Mouse (Mus musculus): ENCODE data around the gene Schip1.

Gene Schip1

GRCm38 (mm10) chr3:68271881-68272280 is 207.3 kb downstream of the Schip1 start:
- no peak for DNase-seq (ENCODE audit: low spot score)

GRCm38 (mm10) chr3:68282844-68283594 is 218.4 kb downstream of the Schip1 start:
- DNase-seq (ENCODE audit: low spot score) = no peak

GRCm38 (mm10) chr3:68283595-68283991 is 219.0 kb downstream of the Schip1 start:
- no peak for DNase-seq (ENCODE audit: low spot score)

GRCm38 (mm10) chr3:68284500-68284899 is 219.9 kb downstream of the Schip1 start:
- DNase-seq (ENCODE audit: low spot score) = no peak

DNA sequence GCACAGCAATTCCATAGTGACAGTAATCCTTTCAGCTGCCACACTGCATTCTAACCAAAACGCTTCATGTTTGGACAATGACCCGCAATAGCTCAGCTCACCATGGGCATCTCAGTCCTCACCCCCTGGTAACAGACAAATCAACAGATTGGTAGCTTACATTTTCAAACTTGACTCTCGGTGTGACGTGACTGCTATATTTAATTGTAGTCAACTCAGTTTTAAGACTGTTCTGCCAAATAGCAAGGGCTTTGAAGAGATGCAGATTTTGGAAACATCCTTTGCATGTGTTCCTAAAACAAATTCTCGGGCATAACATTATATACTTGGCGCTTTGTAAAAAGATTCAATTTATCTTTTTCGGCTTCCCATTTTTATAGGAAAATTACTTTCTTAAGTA is 232.2 kb downstream of the Schip1 start:
- DNase-seq (ENCODE audit: low spot score) = no peak

DNA sequence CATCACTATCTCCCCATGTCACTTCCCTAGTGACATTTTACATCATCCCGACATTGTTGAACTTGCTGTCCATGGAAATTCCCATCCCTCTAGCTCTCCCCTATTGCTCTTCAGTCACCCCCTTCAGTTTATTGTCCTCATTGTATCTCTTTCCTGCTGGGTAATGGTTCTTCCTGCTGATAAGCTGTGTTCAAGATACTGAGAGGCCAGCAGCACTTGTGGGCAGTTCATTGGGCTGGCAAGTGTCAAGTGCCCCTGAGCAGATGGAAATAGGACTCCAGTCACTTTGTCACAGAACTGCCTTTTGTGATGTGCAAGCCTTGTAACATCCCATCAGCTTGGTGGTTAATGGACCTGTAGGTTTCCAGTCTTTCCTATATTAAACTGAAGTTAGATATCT is 241.0 kb downstream of the Schip1 start:
- DNase-seq (ENCODE audit: low spot score) = no peak

DNA sequence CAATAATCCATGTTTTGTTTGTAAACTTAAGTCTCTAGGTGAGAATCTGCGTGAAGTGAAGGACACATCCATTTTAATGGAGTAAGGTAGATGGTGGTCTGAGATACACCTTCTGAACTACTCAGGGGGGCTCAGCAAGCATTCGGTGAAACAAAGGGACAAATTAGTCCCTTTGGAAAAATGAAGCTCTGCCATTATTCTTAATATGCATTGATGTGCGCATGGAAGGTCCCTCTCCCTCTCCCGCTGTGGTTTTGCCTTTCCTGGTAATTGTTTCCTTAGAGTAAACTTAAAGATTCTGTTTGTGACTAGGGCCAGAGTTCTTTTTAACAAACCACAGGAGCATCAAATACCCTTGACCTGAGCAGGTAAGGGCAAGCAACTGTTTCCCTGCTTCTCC is 242.1 kb downstream of the Schip1 start:
- no peak for DNase-seq (ENCODE audit: low spot score)

DNA sequence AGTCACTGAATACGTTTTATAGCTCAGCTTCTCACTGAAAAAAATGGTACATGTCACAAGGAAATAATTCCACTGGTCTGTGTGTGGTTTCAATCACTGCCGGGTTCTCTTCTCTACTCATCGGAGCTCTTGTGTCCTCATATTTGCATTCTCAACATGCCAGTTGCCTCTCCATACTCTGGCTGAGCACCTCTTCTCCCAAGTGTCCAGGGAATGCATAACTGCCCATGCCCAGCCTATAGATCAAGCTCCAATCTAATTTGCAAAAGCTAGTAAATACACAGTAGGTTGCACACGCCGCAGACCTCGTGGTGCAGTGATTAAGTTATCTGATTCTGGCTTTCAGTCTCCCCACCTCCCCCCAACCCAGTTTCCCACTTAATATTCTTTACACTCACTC is 261.0 kb downstream of the Schip1 start:
- DNase-seq (ENCODE audit: low spot score) = no peak

GRCm38 (mm10) chr3:68332515-68332914 is 267.9 kb downstream of the Schip1 start:
- DNase-seq (ENCODE audit: low spot score) = no peak

DNA sequence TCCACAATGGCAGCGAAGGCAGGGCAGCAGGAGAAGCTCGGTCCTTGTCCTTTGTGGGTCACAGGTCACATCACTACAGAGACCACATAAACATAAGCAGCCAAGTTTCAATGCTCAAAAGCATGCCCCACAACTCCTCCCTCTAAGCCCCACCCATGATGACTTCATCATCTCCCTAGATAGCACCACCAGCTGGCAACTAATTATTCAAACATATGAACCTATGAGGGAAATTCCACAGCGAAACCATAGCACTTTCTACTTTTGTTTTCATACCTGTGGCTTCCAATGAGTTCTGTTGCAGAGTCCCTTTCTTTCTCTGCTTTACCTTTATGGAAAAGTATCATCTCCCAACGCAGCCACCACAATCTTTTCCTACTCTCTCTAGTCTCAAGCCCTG is 270.9 kb downstream of the Schip1 start:
- no peak for DNase-seq (ENCODE audit: low spot score)

- no peak for DNase-seq (ENCODE audit: low spot score)
Observed at GRCm38 (mm10) chr3:68350624-68351023, 286.0 kb downstream of the Schip1 start.

- DNase-seq (ENCODE audit: low spot score) = no peak
Observed at GRCm38 (mm10) chr3:68351461-68351860, 286.9 kb downstream of the Schip1 start.

DNA sequence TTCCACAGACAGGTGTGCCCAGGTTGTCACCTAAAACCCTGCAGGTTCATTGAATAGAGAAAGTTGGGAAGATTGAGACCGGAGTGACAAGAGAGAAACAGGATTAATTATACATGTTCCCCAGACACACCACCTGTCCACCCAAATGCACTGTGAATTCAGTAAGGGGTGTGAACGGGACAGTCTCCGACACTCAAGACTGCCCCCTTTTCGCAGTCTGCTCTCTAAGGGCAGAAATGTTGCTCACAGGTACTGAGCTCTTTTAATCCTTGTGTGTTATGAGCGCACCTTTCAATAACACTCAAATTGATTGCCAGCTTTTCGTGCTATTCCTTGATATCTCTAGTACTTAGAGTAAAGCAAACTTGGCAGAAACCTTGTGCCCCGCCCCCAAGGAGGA is 288.4 kb downstream of the Schip1 start:
- no peak for DNase-seq (ENCODE audit: low spot score)

GRCm38 (mm10) chr3:68353492-68353891 is 288.9 kb downstream of the Schip1 start:
- DNase-seq (ENCODE audit: low spot score) = no peak

GRCm38 (mm10) chr3:68356516-68356915 is 291.9 kb downstream of the Schip1 start:
- no peak for DNase-seq (ENCODE audit: low spot score)

GRCm38 (mm10) chr3:68368029-68368428 is 303.4 kb downstream of the Schip1 start:
- no peak for DNase-seq (ENCODE audit: low spot score)

GRCm38 (mm10) chr3:68372925-68373324 is 308.3 kb downstream of the Schip1 start:
- no peak for DNase-seq (ENCODE audit: low spot score)

DNA sequence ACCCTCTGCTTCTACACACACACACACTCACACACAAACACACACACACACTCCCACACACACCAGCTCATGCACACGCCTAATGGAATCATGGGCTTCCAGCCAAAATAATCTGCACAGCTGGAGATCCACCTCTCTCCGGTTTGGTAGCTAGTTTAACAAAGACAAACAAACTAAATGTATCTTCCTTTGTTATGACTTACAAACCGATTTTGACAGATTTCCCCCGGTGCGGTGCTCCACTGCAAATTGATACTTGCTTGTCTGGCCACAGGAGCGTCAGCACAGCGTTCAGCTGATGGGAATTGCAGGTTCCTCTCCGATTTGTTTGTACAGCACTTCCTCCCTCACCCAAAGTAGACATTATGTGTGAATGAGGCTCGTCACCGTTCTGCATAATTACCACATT is 310.5 kb downstream of the Schip1 start:
- DNase-seq (ENCODE audit: low spot score) = no peak

GRCm38 (mm10) chr3:68377452-68378198 is 313.0 kb downstream of the Schip1 start:
- no peak for DNase-seq (ENCODE audit: low spot score)

- DNase-seq (ENCODE audit: low spot score) = no peak
Observed at GRCm38 (mm10) chr3:68378799-68379198, 314.2 kb downstream of the Schip1 start.

- no peak for DNase-seq (ENCODE audit: low spot score)
Observed at GRCm38 (mm10) chr3:68379242-68379641, 314.6 kb downstream of the Schip1 start.

GRCm38 (mm10) chr3:68383672-68384071 is 319.1 kb downstream of the Schip1 start:
- no peak for DNase-seq (ENCODE audit: low spot score)

DNA sequence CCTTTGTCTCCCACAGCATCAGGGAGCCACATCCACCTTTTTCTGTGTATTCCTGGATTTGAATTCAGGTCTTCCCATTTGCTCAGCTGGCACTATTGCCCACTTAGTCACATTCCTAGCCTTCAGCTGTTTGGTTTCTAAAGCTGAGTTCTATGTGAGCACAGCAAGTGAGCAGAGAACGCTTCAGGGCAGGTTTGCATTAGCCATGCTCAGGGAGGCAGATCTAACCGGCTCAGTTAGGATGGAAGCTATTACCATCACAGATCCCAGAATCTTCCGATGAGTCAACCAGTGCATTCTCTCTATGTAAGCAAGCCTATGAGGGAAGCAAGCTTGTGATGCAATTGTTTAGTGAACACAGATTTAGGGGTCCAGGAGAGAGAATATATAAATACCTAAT is 320.9 kb downstream of the Schip1 start:
- no peak for DNase-seq (ENCODE audit: low spot score)

DNA sequence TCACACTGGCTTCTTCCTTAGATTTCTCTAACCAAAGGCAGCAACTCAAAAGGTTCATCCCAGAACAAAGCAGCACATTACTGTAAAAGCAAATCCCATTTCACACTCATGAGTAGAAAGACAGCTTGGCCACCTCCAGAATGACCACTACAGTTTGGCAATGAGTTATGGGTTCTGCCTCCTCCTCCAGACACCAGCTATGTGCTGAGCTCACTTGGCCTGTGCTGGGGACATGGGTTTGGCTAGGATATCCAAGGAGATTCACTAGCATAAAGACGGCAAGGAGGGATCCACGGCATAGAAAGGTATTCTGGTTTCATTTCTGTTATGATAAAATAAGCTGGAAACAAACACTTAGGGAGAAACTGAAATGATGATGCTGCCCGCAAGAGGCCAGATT is 323.4 kb downstream of the Schip1 start:
- no peak for DNase-seq (ENCODE audit: low spot score)

Measured in layer of hippocampus, adult 9-10 months (tissue).